Mouse (Mus musculus): Measurements from ENCODE around the gene Gpkow.

DNA sequence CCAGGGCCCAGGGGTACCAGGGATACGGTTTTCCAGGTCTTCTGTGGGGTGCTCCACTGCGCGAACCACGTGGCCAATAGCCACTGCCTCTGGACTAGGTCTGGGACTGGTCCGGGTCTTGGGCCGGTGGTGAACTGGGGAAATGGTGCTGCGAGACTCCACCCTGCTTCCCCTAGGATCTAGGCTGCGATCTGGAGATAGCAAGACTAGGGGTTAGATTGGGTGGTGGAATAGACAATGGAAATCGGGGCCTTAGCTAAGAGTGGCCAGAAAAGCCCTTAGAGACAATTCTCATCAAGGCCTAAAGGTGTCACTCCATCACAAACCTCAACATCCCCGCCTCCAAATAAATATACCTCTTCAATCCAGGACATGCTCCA is 21.9 kb upstream of the Gpkow start:
- no peak for TF ChIP-seq GABPA (IDR thresholded peaks at IDR 0.05; ENCODE audit: insufficient replicate concordance, low read depth, low read length)
- TF ChIP-seq USF2 (conservative IDR thresholded peaks at IDR 0.05; ENCODE audit: low read depth, low read length), result no peak
- TF ChIP-seq UBTF (IDR thresholded peaks at IDR 0.05; ENCODE audit: low read depth, low read length), result no peak

Data from CH12.LX (cell line).